Mouse (Mus musculus): Measurements from ENCODE around the gene Odf3. TPM values are rescaled to one million over a fixed set of nuclear protein-coding genes. Genes with fewer than 3 reads are reported as not detected.

Odf3 gene
- total and polyA plus RNA-seq, 3 experiments, result 0.11 TPM; not detected in 2

GRCm38 (mm10) chr7:140874224-140874623 lies 26.6 kb downstream of the Odf3 start:
- ATAC-seq (ENCODE audit: extremely low read depth, insufficient number of reproducible peaks, low FRiP score, poor library complexity, severe bottlenecking), result no peak
- Histone ChIP-seq H3K27me3 (ENCODE audit: insufficient read depth, low read length) (no peaks in the 10 kb centered on the region), H3K4me1 (ENCODE audit: insufficient read depth, low read depth, low read length) (peaks cover 26% of the 10 kb centered on the region), H3K36me3 (replicated peaks) (peaks cover 88% of the 10 kb centered on the region), H3K9me3 (replicated peaks) (no peaks in the 10 kb centered on the region), H3K4me3 (ENCODE audit: low read depth, low read length) (no peak overlapping the region)
- DNase-seq (ENCODE audit: low spot score), result no peak
- TF ChIP-seq TAL1 (conservative IDR thresholded peaks at IDR 0.05; ENCODE audit: low read depth, low read length) (no peak), GATA1 (IDR thresholded peaks at IDR 0.05; ENCODE audit: borderline replicate concordance, low read length) (no peak), POLR2AphosphoS5 (IDR thresholded peaks at IDR 0.05; ENCODE audit: insufficient replicate concordance, low read depth, low read length) (no peak), GATA2 (IDR thresholded peaks at IDR 0.05; ENCODE audit: borderline replicate concordance, low read depth, low read length) (no peak), CTCF (IDR thresholded peaks at IDR 0.05; ENCODE audit: low read depth, low read length) (no peak)

DNA sequence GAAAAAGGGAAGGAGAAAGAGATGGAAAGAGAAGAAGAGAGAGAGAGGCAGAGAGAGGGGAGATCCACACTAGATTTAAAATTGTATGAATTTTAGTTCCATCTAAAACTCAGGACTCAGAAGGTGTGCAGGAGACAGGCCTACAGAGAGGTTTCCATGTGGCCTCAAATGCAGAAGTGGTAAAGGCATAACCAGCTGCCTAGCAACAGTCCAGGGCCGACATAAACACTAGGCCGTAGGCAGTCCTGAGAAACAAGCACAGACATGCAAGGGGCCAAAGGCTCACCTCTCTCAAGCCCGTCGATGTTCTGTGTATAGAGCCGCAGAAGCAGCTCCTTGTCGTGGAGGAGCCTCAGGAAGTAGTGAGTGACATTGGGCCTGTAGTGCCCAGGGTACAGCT lies 29.8 kb downstream of the Odf3 start:
- DNase-seq (ENCODE audit: low spot score) (no peak), ATAC-seq (ENCODE audit: extremely low read depth, insufficient number of reproducible peaks, low FRiP score, poor library complexity, severe bottlenecking) (no peak)
- H3K27me3 ChIP-seq (ENCODE audit: insufficient read depth, low read length), result no peaks in the 10 kb centered on the region
- H3K4me3 ChIP-seq (ENCODE audit: low read depth, low read length), result no peak overlapping the region
- no peaks in the 10 kb centered on the region for H3K9me3 ChIP-seq (replicated peaks)
- peaks cover 42% of the 10 kb centered on the region for H3K4me1 ChIP-seq (ENCODE audit: insufficient read depth, low read depth, low read length)
- TF ChIP-seq TAL1 (conservative IDR thresholded peaks at IDR 0.05; ENCODE audit: low read depth, low read length) (no peak), GATA1 (IDR thresholded peaks at IDR 0.05; ENCODE audit: borderline replicate concordance, low read length) (no peak), POLR2AphosphoS5 (IDR thresholded peaks at IDR 0.05; ENCODE audit: insufficient replicate concordance, low read depth, low read length) (no peak)
- H3K36me3 ChIP-seq (replicated peaks), result peaks cover 63% of the 10 kb centered on the region

DNA sequence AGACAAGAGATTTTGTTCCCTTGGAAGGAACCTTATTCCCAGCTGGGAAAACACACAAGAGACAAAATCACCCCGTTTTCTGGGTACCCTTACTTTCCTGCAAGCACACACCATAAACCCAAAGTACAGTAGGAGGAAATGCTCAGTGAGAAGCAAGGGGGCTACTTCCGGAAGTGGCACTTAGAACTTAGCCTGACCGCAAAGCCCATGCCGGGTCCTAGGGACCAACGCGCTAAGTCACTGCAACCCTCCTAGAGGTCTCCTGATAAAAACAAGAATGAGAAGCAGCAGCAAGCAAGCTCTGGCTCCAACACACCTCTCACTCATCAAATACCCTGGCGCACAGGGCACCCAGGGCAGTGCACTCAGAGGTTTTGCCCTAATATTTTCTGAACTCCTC lies 31.8 kb downstream of the Odf3 start:
- Histone ChIP-seq H3K4me3 (ENCODE audit: low read depth, low read length) (no peak overlapping the region), H3K27me3 (ENCODE audit: insufficient read depth, low read length) (no peaks in the 10 kb centered on the region), H3K9me3 (replicated peaks) (no peaks in the 10 kb centered on the region), H3K4me1 (ENCODE audit: insufficient read depth, low read depth, low read length) (peaks cover 49% of the 10 kb centered on the region), H3K36me3 (replicated peaks) (peaks cover 59% of the 10 kb centered on the region)
- ATAC-seq (ENCODE audit: extremely low read depth, insufficient number of reproducible peaks, low FRiP score, poor library complexity, severe bottlenecking), result no peak
- DNase-seq (ENCODE audit: low spot score), result no peak
- TF ChIP-seq POLR2AphosphoS5 (IDR thresholded peaks at IDR 0.05; ENCODE audit: insufficient replicate concordance, low read depth, low read length), result no peak
- TF ChIP-seq GATA2 (IDR thresholded peaks at IDR 0.05; ENCODE audit: borderline replicate concordance, low read depth, low read length), result no peak
- no peak for TF ChIP-seq CTCF (IDR thresholded peaks at IDR 0.05; ENCODE audit: low read depth, low read length)
- no peak for TF ChIP-seq TAL1 (conservative IDR thresholded peaks at IDR 0.05; ENCODE audit: low read depth, low read length)
- TF ChIP-seq GATA1 (IDR thresholded peaks at IDR 0.05; ENCODE audit: borderline replicate concordance, low read length), result no peak

- no peak for ATAC-seq (ENCODE audit: extremely low read depth, insufficient number of reproducible peaks, low FRiP score, poor library complexity, severe bottlenecking)
- Histone ChIP-seq H3K9me3 (replicated peaks) (no peaks in the 10 kb centered on the region), H3K36me3 (replicated peaks) (peaks cover 58% of the 10 kb centered on the region), H3K27me3 (ENCODE audit: insufficient read depth, low read length) (no peaks in the 10 kb centered on the region), H3K4me1 (ENCODE audit: insufficient read depth, low read depth, low read length) (peaks cover 44% of the 10 kb centered on the region), H3K4me3 (ENCODE audit: low read depth, low read length) (no peak overlapping the region; the same call in 1 of the 2 replicates)
- no peak for TF ChIP-seq GATA2 (IDR thresholded peaks at IDR 0.05; ENCODE audit: borderline replicate concordance, low read depth, low read length)
- TF ChIP-seq TAL1 (conservative IDR thresholded peaks at IDR 0.05; ENCODE audit: low read depth, low read length), result no peak
- no peak for TF ChIP-seq POLR2AphosphoS5 (IDR thresholded peaks at IDR 0.05; ENCODE audit: insufficient replicate concordance, low read depth, low read length)
- no peak for TF ChIP-seq GATA1 (IDR thresholded peaks at IDR 0.05; ENCODE audit: borderline replicate concordance, low read length)
- TF ChIP-seq CTCF (IDR thresholded peaks at IDR 0.05; ENCODE audit: low read depth, low read length), result no peak
- no peak for DNase-seq (ENCODE audit: low spot score)
Observed at GRCm38 (mm10) chr7:140880419-140880818, 32.8 kb downstream of the Odf3 start.

DNA sequence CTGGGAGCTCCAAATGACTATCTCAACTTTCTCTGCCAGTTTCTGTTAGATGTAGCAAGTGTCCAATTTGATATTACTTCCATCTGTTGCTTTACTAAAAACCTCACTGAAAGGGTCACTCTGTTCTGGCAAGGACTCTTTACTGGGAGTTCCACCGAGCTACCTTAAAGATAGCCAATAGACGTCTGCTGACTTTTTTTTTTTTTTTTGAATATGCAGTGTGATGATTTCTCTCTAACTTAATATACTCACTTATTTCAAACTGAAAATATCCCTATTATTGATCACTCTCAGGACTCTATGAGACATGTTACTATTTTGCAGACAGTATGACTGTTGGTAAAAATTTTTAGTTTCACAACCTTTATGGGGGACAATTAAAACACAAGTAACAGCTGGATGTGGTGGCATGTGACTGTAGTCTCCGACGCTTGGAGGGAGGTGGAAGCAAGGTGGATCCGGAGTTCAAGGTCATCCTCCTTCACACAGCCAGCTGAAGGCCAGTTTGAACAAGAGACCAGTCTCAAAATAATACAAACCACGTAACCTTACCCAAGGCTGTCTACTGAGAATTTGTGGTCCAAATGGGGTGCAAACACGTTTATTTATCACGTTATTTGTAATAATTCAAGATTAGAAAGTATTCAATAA lies 33.4 kb downstream of the Odf3 start:
- DNase-seq (ENCODE audit: low spot score) (no peak), ATAC-seq (ENCODE audit: extremely low read depth, insufficient number of reproducible peaks, low FRiP score, poor library complexity, severe bottlenecking) (no peak)
- Histone ChIP-seq H3K27me3 (ENCODE audit: insufficient read depth, low read length) (no peaks in the 10 kb centered on the region), H3K4me1 (ENCODE audit: insufficient read depth, low read depth, low read length) (peaks cover 44% of the 10 kb centered on the region), H3K4me3 (ENCODE audit: low read depth, low read length) (peak overlapping the region; percentile 90), H3K9me3 (replicated peaks) (no peaks in the 10 kb centered on the region), H3K36me3 (replicated peaks) (peaks cover 59% of the 10 kb centered on the region)
- TF ChIP-seq TAL1 (conservative IDR thresholded peaks at IDR 0.05; ENCODE audit: low read depth, low read length) (no peak), CTCF (IDR thresholded peaks at IDR 0.05; ENCODE audit: low read depth, low read length) (no peak), POLR2AphosphoS5 (IDR thresholded peaks at IDR 0.05; ENCODE audit: insufficient replicate concordance, low read depth, low read length) (no peak), GATA1 (IDR thresholded peaks at IDR 0.05; ENCODE audit: borderline replicate concordance, low read length) (no peak), GATA2 (IDR thresholded peaks at IDR 0.05; ENCODE audit: borderline replicate concordance, low read depth, low read length) (no peak)

GRCm38 (mm10) chr7:140881696-140882468 lies 34.3 kb downstream of the Odf3 start, which contains the start of the genes Psmd13 and Sirt3:
TSS of gene Psmd13 (plus strand) at chr7:140881968.
TSS of gene Sirt3 (minus strand) at chr7:140882309.
- TF ChIP-seq GATA2 (IDR thresholded peaks at IDR 0.05; ENCODE audit: borderline replicate concordance, low read depth, low read length) (no peak), CTCF (IDR thresholded peaks at IDR 0.05; ENCODE audit: low read depth, low read length) (no peak), POLR2AphosphoS5 (IDR thresholded peaks at IDR 0.05; ENCODE audit: insufficient replicate concordance, low read depth, low read length) (no peak), TAL1 (conservative IDR thresholded peaks at IDR 0.05; ENCODE audit: low read depth, low read length) (no peak), GATA1 (IDR thresholded peaks at IDR 0.05; ENCODE audit: borderline replicate concordance, low read length) (no peak)
- Histone ChIP-seq H3K9me3 (replicated peaks) (no peaks in the 10 kb centered on the region), H3K36me3 (replicated peaks) (peaks cover 59% of the 10 kb centered on the region), H3K4me1 (ENCODE audit: insufficient read depth, low read depth, low read length) (peaks cover 44% of the 10 kb centered on the region), H3K27me3 (ENCODE audit: insufficient read depth, low read length) (no peaks in the 10 kb centered on the region), H3K4me3 (ENCODE audit: low read depth, low read length) (peak within 1 kb of the TSS; percentile 90)
- DNase-seq (ENCODE audit: low spot score) (peak; percentile 90), ATAC-seq (ENCODE audit: extremely low read depth, insufficient number of reproducible peaks, low FRiP score, poor library complexity, severe bottlenecking) (peak; percentile 89)
